Mouse (Mus musculus): ENCODE results near the gene Mrpl48.

DNA sequence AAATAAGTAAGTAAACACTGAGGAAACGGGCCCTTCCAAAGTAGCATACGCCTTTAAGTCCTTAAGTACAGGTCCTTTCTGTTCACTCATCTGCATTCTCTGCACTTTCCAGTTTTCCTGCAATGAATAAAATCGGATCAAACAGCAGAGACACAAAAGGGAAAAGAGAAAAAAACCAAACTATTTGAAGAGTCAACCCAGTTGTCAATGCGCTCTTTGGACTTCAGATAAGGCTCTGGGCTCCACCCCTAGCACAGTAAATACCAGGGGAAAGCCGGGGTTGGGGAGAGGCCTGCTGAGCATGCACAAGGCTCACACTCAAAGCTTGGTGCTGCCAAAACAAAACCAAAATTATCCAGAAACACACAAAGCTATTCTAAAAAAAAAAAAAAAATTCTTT, 53.2 kb downstream of the Mrpl48 start:
- no peak for TF ChIP-seq GABPA (IDR thresholded peaks at IDR 0.05; ENCODE audit: low read depth, low read length)
- TF ChIP-seq ZNF384 (IDR thresholded peaks at IDR 0.05; ENCODE audit: low read depth, low read length) = no peak
